Mouse (Mus musculus): ENCODE data around the gene Prex1. TPM values are rescaled to one million over a fixed set of nuclear protein-coding genes. Genes with fewer than 3 reads are reported as not detected.
A peak's percentile ranks its signal among the peaks of the same experiment; 100 is the strongest.
"Not testable (repeated sequence)": the region's sequence is repeated elsewhere in the genome, so short reads cannot be mapped to it uniquely, and the experiment has no call there.

The Prex1 gene
- 10 to 100 TPM; 91.7 to 98.3 (median 95.8) TPM for total RNA-seq (2022)

DNA sequence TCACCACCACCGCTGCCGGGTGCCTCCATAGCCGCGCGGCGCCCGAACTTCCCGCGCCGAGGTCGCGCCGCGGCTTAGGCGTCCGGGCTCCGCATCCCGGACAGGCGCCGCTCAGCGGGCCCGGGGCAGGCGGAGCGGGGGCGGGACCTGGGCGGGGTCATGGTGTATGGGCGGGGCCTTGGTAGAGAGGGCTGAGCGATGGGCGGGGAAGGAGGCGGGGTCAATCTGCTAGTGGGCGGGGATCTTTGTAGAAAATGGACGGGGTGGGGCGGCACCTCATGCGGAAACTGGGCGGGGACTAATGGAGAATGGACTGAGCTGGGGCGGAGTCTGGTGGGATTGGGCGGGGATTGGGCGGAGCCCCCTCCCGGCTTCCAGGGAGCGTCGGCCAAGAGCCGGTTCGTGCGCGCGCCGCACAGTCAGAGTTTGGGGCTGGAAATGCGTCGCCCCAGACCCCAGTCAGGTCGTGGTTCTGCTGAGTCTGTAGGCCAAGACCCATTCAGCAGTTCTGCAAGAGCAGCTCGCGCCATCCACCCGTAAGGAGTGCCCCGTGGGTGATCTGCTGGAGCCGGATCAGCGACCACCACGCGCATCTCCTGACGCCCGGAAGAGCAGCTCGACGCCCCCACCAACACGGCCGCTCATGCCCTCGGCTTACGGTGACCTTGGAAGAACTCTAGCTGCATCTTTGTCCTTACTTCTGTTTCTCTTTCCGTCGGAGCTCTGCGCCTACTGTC lies at the start of gene Prex1:
Prex1 (minus strand) TSS at position 143 of the 737 bp plus-strand sequence.
- DNase-seq (ENCODE audit: low spot score in 2 of 2) = peak; percentile 86 to 95

- no peak for DNase-seq (ENCODE audit: low spot score in 2 of 2)
These were observed 44.3 kb upstream of the Prex1 start for GRCm38 (mm10) chr2:166757969-166758368.

GRCm38 (mm10) chr2:166754760-166755159 lies 41.1 kb upstream of the Prex1 start:
- DNase-seq (ENCODE audit: low spot score in 2 of 2) = no peak

- no peak for DNase-seq (ENCODE audit: low spot score in 2 of 2)
These were observed 40.6 kb upstream of the Prex1 start for GRCm38 (mm10) chr2:166754194-166754593.

- no peak for DNase-seq (ENCODE audit: low spot score in 2 of 2)
These were observed 37.1 kb upstream of the Prex1 start for GRCm38 (mm10) chr2:166750620-166751191.

DNA sequence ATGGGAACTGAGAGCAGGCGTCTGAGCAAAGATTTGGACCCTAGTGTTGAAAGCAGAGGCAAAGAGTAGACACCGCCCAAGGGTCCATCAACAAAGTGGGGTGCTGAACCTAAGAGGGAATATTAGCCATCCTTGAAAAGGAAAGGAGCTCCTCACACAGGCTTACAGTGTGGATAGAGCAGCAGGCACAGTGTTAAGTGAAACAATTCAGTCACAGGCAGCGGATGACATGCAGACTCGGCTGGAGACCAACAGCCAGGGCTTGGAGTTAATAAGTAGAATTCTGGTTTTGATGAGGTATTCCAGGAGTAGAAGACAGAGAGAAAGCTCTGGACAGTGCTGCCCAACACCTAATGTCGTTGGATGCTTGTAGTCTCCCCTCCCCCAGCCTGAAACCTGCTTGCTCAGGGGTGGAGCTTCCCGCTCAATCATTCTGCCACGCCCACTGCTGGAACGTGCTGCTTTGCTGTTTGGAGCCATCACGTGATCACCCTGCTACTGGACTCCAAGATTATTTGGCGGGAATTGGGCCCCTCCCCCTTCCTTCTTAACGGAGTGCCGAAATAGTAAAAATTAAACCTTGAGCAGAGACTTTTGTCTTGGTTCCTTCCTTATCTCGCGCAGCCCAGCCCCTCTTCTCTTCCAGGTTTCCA lies 32.8 kb upstream of the Prex1 start:
- not testable (repeated sequence) for DNase-seq (ENCODE audit: low spot score in 2 of 2)

GRCm38 (mm10) chr2:166745849-166746248 lies 32.2 kb upstream of the Prex1 start:
- DNase-seq (ENCODE audit: low spot score in 2 of 2) = no peak

DNA sequence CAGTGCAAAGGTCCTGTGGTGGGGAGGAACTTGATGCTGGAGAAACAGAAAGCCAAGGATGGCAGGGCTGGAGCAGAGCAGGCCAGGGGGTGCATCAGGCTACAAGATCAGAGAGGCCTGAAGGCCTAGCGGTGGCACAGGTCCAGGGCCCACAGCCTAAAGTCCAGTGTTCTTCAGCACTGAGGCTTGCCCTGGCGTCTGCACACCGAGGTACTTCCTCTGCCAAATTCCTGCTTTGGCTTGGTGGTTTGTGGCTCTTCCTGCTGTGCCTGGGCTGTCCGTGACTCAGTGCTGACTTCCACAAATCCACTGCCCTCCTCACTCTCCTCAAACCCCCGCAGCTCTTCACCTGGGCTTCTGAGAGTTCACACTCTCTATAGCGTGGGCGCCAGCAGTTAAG lies 30.8 kb upstream of the Prex1 start:
- no peak for DNase-seq (ENCODE audit: low spot score in 2 of 2)

DNA sequence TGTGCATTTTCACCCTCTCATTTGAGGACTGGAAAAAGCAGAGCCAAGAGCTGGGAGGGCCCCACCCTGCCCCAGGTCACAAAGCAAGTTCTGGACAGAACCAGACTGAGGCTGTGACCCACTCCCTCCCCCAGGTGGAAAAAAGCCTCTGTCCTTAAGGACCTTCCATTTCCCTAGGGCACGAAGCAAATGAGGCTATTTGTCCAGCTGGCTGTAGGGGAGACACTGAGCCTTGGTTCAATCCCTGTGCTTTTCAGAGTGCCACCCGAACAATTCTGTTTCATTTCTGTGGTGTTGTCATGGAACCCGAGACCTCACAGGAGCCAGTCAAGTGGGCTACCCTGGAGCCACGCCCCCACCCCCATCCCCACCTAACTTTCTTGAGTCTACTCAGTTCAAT lies 29.9 kb upstream of the Prex1 start:
- no peak for DNase-seq (ENCODE audit: low spot score in 2 of 2)

- DNase-seq (ENCODE audit: low spot score in 2 of 2) = no peak
These were observed 27.8 kb upstream of the Prex1 start for GRCm38 (mm10) chr2:166741445-166741844.

DNA sequence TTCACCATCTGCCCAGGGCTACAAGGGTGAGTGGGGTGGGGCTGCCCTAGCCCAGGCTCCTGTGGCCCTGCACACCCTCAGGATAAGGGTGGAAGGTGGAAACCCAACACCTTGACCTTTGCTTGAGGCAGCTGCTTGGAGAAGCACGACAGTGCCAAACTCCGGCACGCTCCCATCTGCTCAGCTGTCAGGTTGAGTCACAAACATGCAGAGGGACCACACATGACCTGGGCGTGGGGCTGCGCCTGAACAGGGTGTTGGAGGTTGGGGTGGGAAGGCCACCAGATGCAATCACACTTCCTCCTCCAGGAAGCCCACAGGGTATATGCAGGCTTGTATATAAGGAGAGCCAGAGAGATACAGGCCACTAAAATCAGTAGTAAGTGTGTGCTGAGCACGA lies 26.8 kb upstream of the Prex1 start:
- no peak for DNase-seq (ENCODE audit: low spot score in 2 of 2)

GRCm38 (mm10) chr2:166737307-166737706 lies 23.7 kb upstream of the Prex1 start:
- DNase-seq (ENCODE audit: low spot score in 2 of 2) = no peak

DNA sequence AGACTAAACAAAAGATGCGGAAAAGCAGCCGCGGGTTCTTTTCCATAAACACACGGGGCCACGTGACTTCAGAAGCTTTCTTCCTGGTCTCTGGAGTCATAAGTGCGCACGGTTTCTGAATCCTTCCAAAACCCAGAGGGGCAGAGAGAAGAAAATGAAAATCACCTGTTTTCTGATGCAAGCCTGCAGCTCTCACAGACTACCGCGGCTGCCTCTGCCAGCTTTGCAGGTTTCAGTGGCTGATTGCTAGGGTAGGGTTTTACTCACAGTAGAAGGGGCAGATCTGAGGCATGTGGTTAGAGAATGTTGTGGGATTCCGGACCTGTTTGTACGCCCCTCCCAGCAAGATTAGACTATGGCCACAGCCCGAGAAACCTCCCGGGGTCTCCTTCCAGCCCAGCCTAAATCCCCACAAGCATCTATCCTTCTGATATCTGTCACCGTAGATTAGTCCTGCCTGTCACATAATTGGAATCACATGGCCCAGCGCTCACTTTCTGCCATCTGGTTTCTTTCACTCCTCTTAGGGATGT lies 21.9 kb upstream of the Prex1 start:
- no peak for DNase-seq (ENCODE audit: low spot score in 2 of 2)

DNA sequence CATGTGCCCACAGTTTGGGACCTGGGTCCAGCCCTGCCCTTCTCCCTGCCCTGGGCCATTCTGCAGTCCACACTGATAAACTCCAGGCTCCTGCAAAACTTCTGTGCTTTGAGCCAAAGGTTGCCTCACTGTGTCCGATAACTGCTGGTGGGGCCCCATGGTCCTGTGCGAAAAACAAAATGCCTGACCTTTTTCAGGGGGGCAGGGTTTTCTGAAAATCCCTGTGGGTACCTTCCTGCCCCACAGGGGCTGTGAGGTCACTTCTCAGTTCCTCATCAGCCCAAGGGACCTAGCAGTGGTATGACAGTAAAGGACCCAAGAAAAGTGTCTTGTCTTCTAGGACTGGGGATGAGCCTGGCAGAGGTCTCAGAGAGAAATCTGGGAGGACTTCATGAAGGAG lies 19.2 kb upstream of the Prex1 start:
- no peak for DNase-seq (ENCODE audit: low spot score in 2 of 2)

GRCm38 (mm10) chr2:166732146-166732545 lies 18.5 kb upstream of the Prex1 start:
- DNase-seq (ENCODE audit: low spot score in 2 of 2) = no peak

DNA sequence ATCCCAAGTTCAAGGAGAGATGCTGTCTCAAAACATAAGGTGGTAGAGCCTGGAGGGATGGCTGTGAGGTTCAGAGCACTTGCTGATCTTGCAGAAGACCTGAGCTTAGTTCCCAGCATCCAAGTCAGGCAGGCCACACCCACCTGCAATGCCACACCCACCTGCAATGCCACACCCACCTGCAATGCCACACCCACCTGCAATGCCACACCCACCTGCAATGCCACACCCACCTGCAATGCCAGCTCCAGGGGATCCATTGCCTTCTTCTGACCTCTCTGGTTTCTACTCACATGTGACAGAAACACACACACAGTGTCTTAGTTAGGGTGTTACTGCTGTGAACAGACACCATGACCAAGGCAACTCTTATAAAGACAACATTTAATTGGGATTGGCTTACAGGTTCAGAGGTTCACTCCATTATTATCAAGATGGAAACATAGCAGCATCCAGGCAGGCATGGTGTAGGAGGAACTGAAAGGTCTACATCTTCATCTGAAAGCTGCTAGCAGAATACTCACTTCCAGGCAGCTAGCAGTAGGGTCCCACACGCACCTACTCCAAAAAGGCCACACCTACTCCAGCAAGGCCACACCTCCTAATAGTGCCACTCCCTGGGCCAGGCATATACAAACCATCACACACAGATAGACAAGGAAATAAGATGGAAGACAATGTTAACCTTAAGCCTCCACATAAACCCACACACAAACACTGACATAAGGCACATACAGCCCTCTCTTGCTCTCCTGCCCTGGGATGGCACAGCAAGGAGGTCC lies 17.7 kb upstream of the Prex1 start:
- DNase-seq (ENCODE audit: low spot score in 2 of 2) = not testable (repeated sequence)

DNA sequence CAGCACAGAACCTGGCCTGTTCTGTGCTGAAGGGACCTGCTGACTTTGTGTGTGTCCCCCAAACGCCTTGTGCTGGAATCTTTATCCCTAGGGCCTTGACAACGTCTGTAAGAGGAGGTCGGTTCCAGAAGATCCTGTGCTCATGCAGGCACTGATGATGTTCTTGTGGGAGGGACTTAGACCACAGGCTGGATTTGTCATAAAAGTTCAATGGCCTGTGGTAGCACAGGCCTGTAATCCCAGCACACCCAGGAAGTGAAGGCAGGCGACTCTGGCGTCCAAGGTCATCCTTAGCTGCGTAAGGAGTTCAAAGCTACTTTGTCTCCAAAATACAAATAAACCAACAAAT lies 16.9 kb upstream of the Prex1 start:
- DNase-seq (ENCODE audit: low spot score in 2 of 2) = no peak

DNA sequence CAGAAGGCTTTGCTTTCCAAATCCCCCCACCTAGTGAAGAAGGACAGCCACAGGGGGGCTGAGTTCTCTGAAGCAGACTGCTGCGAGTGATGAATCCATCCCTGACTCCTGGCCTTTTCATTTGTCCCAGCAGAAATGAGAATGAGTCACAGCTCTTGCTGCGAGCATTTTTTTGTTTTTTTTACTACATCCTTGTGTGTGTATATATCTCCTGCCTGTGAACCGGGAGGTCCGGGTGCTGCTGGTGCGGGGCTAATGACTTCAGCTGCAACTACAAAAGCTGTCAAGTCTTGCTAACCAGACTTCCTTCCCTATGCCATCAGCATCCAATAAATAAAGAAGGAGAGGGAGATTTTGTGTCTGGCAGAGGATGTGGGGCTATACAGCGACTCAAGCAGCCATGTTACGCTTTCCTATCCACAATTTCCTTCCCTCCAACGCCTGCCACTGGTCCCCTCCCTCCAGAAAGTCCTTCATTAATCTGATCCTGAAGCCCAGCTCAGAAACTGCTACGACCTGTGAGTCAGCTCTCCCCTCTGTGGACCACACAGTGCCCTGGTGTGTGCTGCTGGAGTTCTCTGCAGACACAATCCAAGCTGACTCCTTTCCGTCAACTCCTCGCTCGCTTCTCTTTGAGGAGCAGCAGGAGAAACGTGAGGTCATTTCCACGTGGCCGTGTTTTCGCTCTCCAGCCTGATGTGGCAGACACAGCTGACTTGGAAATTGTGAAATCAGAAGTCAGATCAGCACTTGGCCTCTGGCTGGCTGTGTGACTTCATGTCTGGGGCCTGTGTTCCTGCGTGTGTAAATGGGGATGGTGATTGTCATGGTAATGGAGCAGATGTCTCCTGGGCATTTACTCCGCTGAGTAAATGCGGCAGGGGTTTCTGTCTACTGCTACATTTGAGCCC lies 16.3 kb upstream of the Prex1 start:
- no peak for DNase-seq (ENCODE audit: low spot score in 2 of 2)

DNA sequence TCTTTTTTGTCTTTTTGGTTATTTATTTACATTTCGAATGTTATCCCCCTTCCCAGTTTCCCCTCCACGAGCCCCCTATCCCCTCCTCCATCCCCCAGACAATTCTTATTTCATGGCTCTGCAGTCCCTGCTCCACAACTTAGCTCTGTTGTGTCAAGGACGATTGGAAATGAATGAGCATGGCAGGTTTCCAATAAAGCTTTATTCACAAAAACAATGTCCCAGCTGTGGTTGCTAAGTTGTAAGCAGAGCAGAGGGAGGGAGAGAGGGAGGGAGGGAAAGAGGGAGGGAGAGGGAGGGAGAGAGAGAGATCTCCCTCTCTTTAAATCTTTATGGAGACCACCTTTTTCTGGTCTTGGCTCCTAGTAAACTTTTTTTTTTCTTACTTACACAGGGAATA lies 15.4 kb upstream of the Prex1 start:
- DNase-seq (ENCODE audit: low spot score in 2 of 2) = no peak

DNA sequence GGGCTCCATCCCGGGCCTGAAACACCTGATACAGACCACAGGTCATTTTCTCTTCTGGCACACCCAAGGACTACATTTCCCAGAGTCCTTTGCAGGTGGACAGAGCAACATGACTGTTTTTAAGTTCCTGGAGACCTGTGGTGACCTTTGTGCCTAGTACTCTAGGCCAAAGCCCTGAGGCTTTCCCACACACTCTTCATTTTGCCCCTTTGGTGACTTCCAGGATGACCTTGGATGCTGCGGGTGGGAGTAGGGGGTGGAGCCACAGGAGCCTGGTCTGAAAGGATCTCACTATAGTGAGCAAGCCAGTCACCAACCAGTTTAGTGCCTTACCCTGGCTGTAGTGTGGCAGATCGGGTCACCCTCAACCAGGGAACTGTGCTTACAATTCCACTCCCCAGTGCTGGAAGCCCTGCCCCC lies 14.6 kb upstream of the Prex1 start:
- no peak for DNase-seq (ENCODE audit: low spot score in 2 of 2)

DNA sequence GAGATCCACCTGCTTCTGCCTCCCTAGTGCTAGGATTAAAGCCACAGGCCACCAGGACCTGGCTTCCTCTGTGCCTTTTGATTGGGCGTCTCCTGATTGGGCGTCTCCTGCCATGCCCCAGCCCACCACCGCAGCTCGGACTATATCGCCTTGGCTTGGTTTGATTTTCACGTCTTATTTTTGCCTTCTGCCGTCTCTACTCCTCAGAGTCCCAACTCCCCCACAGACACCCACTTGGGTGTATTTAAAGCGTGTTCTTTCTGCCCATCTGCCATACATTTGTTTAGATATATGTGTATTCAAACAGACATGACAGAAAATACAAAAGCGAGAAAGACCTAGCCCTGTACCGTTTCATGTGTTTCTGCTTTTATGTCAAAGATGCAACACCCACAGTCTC lies 14.2 kb upstream of the Prex1 start:
- DNase-seq (ENCODE audit: low spot score in 2 of 2) = peak in 1 of 2 experiments; percentile 83
